Mouse (Mus musculus) embryonic stem cell, embryonic (primary cell): ENCODE results near the gene Sec22c.

Source experiments
- CTCF ChIA-PET, 4 experiments: fragments of 300-600 bp in 2 of 4; fragments of 350-600 bp in 2 of 4; sonication (Branson Sonifier 250); formaldehyde crosslinking; loops; one replicate each; lab custom pipeline; 2022; ENCODE audit warnings: inconsistent platforms in 2 of 4; lab: Charles Lee
- POLR2A ChIA-PET, 4 experiments: fragments of 300-600 bp in 2 of 4; fragments of 350-600 bp in 2 of 4; sonication (Branson Sonifier 250); formaldehyde crosslinking; loops; one replicate each; lab custom pipeline; 2022; ENCODE audit warnings: antibody characterized with exemption in 4 of 4, inconsistent platforms in 1 of 4; lab: Charles Lee

Sec22c gene

GRCm38 (mm10) chr9:121704646-121705625 is at the start of gene Sec22c:
Sec22c (minus strand) TSS chr9:121705490.
- ChIA-PET POLR2A (interaction anchor here in 3 of 4 experiments (0.5 to 4.0 kb wide), 15 partner anchors 10 to 212 kb away, joined by 3 to 46 read pairs (median 5); partner anchors contain the start of genes Nktr (in 3 of the 3) and Vipr1 (in 1 of the 3)), CTCF (interaction anchor here in 3 of 4 experiments (0.5 to 1.0 kb wide), 7 partner anchors 10 to 1591 kb away, joined by 3 to 9 read pairs (median 3); partner anchors contain the start of genes Lyzl4 (in 1 of the 3) and Vipr1 (in 1 of the 3))

DNA sequence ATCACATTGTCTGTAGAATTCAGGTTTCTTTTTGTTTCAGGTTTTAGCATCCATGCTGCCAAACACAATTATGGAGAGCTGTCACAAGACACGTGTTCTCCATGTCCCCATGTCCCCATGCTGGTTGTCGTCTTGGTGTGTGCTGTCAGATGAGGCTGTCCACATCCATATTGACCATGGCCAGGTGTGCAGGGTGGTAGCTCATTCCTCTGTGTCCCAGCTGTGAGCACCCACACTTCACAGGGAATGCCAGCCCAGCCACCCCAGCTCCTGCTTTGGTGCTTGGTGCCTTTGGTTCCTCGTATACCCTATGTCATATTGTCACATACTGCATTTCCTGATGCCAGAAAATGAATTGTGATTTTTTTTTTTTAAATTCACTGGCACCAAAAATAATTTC is 49.3 kb upstream of the Sec22c start:
- CTCF ChIA-PET: interaction anchor here in 2 of 4 experiments (0.6 to 0.7 kb wide), 2 partner anchors 126 to 395 kb away, joined by 5 to 6 read pairs; no protein-coding TSS in a partner anchor
- POLR2A ChIA-PET: interaction anchor here in 1 of 4 experiments (0.9 kb wide), 2 partner anchors 23 to 35 kb away, joined by 3 read pairs; partner anchors contain the start of genes Klhl40 and Nktr

DNA sequence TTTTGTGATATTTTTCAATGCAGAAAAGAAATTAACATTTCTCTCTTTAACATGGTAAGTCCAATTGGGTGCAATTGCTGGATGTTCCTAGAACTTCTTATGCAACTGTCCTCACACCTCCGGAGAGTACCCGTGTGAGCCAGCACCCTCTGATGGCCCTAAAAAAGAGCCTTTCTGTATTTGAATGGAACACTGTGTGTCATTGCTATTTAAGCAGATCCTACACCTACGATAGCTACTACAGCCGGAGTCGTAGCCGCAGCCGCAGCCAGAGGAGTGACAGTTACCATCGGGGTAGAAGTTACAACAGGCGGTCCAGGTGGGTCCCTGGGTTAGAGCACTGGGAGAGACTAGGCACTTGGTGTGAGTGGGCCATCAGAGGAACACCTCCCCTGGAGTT is 47.5 kb upstream of the Sec22c start:
- ChIA-PET POLR2A (interaction anchor here in 1 of 4 experiments (1.0 kb wide), 1 partner anchor 34 kb away, joined by 3 read pairs; the partner anchor contains the start of gene Nktr), CTCF (no interaction called here)

GRCm38 (mm10) chr9:121744051-121744450 is 38.8 kb upstream of the Sec22c start:
- ChIA-PET CTCF (no interaction called here), POLR2A (interaction anchor here in 1 of 4 experiments (0.7 kb wide), 1 partner anchor 9 kb away, joined by 3 read pairs; no protein-coding TSS in a partner anchor)

DNA sequence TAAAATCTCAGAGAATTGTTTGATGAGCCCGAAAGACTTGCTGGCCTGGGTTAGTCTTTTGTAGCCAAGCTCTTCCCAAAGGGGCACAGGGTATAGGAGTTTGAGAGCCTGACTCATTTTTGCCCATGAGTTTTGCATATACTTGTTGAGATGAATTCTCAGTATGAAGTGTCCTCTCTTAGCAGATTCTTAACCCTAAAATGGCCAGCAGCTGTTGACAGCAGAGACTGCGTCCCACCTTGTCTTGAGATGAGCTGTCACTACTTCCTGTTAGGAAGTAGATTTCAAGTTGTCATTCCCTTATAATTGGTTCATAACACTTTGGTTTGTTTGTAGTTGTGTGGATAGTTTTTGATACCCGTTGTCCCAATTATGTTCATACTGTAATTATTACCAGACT is 35.9 kb upstream of the Sec22c start:
- POLR2A ChIA-PET: interaction anchor here in 1 of 4 experiments (1.1 to 1.5 kb wide), 2 partner anchors 10 to 22 kb away, joined by 3 to 5 read pairs; partner anchors contain the start of gene Nktr

GRCm38 (mm10) chr9:121740490-121740889 is 35.2 kb upstream of the Sec22c start:
- ChIA-PET CTCF (no interaction called here), POLR2A (no interaction called here)

More for the DNA sequence above, 35.9 kb upstream of the Sec22c start:
- CTCF ChIA-PET: no interaction called here

DNA sequence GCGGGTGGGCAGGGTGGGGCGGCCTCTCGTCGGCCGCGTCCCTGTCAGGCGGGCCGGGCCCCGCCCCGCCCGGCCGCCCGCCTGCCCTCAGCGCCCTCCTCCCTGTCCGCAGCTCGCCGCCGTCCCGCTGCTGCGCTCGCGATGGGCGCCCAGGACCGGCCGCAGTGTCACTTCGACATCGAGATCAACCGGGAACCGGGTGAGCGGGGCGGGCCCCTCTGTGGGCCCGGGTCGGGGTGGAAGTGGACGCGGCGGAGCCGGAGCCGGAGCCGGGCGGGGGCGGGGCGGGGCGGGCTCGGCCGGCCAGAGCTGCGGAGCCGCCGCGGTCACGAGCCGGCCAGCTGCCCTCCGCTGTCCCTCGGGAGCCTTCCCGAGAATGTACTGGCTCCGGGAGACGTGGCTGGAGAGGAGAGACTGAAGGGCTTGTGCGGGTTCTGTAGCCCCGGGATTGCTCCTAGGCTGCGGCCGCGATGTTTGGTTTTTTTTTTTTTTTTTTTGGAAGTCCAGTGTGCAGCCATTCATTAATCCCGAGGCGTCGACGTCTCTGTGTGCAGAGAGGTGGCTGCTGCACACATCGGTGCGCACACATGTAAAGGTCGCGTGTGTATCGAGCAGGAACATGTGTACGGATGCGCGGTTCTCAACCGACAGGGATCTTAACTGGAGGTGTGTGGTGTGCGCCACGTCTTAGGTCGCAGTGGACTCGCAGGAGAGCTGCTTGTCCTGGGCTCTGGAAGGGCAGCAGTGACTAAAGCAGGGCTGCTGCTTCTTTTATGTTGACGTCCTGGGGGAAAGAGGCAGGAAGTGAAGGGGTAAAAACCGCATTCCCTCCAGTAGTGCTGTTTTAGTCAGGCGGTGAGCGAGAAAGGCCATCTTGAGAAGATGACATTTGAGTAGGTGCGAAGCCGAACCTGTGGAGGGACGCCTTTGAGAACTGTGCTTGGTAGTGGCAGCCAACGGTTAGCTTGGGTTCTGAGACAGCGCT is 14.3 kb upstream of the Sec22c start:
- CTCF ChIA-PET: interaction anchor here in 3 of 4 experiments (0.6 to 1.2 kb wide), 5 partner anchors 9 to 161 kb away, joined by 3 to 7 read pairs (median 4); partner anchors contain the start of gene Ss18l2 (in 2 of the 3)
- POLR2A ChIA-PET: interaction anchor here (0.6 to 3.7 kb wide), 50 partner anchors 8 to 1148 kb away, joined by 3 to 103 read pairs (median 5); partner anchors contain the start of genes Ss18l2 (in 4 of the 4), Sec22c (in 3 of the 4), Lyzl4 (in 2 of the 4) and Vipr1 (in 2 of the 4)

DNA sequence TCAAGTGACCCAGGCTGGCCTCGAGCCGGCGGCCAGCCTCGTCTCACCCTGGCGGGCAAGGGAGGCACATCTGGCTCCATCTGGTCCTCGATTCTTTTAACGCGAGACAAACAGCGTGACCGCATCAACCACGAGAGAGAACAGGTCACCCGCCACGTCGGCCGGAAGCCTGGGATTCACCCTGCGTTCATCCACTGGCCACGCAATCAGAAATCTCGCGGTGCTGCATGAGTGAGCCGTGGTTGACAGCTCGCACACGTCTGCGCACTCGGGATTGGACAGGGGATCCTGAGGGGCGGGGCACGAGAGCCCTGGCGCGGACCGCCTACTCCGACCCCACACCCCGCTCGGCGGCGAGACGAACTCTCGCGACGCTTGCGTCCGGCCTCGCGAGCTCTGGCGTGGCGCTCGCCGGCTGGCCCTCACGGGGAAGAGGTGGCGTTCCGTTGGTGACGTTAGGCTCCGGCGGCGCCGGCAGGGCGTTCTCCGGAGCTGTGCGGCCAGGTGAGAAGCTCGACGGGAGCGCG is 13.6 kb upstream of the Sec22c start, which contains the start of gene Nktr:
Gene Nktr (plus strand): TSS at position 378 of the 527 bp plus-strand sequence.
- CTCF ChIA-PET: interaction anchor here in 3 of 4 experiments (0.7 to 1.2 kb wide), 5 partner anchors 8 to 42 kb away, joined by 3 to 7 read pairs (median 5); partner anchors contain the start of gene Ss18l2 (in 3 of the 3)
- POLR2A ChIA-PET: interaction anchor here (0.7 to 3.7 kb wide), 46 partner anchors 8 to 1147 kb away, joined by 3 to 103 read pairs (median 5); partner anchors contain the start of genes Ss18l2 (in 4 of the 4), Sec22c (in 3 of the 4), Lyzl4 (in 2 of the 4) and Vipr1 (in 2 of the 4)

DNA sequence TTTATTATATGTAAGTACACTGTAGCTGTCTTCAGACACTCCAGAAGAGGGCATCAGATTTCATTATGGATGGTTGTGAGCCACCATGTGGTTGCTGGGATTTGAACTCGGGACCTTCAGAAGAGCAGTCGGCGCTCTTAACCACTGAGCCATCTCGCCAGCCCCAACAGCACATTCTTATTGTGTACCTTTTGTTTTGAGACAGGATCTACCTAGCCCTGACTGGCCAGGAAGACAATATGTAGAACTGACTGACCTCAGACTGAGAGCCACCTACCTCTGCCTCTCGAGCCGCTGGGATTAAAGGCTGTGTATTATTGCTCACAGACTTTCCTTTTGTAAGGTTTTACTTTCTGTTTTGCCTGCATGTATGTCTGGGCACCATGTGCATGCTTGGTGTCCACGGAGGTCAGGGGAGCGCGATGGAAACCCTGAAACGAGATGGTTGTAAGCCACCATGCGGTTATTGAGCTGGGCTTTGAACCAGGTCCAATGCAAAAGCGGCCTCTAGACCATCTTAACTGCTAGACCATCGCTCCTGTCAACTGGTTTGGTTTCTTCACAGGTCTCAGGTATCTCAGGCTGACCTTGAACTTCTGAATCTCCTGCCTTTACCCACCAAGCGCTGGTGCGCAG is 12.9 kb upstream of the Sec22c start:
- ChIA-PET POLR2A (interaction anchor here (0.7 to 3.7 kb wide), 34 partner anchors 8 to 1147 kb away, joined by 3 to 103 read pairs (median 6); partner anchors contain the start of genes Ss18l2 (in 4 of the 4), Sec22c (in 3 of the 4), Ano10 (in 1 of the 4) and Higd1a (in 1 of the 4)), CTCF (interaction anchor here in 3 of 4 experiments (0.8 to 1.2 kb wide), 3 partner anchors 8 kb away, joined by 5 to 7 read pairs (median 5); partner anchors contain the start of gene Ss18l2 (in 3 of the 3))

DNA sequence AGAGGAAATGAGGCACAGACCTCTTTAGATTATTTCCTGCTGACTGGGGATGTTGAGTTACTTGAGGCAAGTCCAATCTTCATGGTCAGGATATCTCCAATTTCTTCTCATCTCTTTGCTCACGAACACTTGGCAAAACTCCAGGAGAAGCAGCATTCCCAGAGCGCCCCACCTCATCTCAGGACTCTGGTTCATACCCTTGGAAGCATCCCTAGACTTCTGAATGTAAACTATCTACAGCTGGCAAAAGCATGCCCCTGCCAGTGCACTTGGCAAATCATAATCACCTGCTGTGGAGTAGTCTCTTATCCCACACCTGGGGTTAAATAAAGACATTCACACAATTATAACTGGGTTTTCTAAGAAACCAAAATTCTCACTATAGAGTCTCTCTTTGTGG is 11.8 kb upstream of the Sec22c start:
- ChIA-PET POLR2A (interaction anchor here in 2 of 4 experiments (0.6 to 3.7 kb wide), 3 partner anchors 12 to 88 kb away, joined by 3 to 46 read pairs (median 13); partner anchors contain the start of gene Sec22c (in 2 of the 2)), CTCF (no interaction called here)

DNA sequence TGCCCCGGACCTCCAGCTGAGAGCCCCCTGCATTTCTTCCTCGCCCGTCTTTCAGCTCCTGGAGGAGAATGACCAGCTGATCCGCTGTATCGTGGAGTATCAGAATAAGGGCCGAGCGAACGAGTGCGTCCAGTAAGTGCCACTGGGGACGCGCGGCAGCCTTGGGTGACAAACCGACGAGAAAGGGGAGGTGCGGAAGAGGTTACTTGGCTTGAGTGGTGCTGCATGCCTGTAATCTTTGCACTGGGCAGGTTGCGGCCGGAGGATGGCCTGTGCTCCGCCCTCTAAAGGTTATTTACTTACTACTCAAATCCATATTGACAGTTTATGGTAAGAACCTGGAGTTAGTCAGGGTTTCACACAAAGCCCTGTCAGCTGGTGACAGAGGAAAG is 5.3 kb upstream of the Sec22c start:
- POLR2A ChIA-PET: interaction anchor here (0.7 to 2.1 kb wide), 31 partner anchors 8 to 394 kb away, joined by 3 to 103 read pairs (median 4); partner anchors contain the start of genes Nktr (in 4 of the 4), Higd1a (in 2 of the 4), Lyzl4 (in 1 of the 4) and Vipr1 (in 1 of the 4)
- CTCF ChIA-PET: interaction anchor here (0.6 to 1.8 kb wide), 15 partner anchors 8 to 318 kb away, joined by 3 to 8 read pairs (median 5); partner anchors contain the start of genes Nktr (in 3 of the 4), Vipr1 (in 2 of the 4) and Lyzl4 (in 1 of the 4)

DNA sequence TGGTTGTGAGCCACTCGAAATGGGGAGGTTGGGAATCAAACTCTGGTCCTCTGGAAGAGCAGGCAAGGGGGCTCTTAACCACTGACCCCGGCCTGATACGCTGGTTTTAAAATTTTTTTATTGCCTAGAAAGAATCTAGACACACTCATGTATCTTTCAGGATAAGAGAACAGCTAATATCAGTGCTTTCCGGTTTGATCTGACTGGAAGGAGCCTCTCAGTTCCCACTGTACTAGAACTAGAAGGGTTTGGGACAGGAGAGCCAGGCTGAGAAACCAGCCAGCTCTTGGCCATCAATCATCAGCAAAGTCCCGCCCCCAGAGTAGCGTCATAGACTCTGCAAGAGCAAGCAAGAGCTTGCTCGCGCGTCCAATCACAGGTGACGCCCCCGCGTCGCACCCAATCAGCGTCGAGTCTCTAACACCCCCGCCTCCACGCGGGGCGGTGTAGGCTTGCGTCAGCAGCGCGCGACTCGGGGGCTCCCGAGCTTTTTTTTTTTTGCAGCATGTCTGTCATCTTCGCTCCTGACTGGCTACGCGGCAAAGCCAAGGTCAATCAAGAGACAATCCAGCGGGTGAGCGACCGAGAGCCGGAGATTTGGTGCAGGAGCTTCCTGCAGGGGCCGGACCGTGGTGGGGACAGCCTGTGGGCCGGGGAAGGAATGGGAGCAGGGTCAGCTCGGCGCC is 4.8 kb upstream of the Sec22c start, which contains the start of gene Ss18l2:
Gene Ss18l2 (plus strand): TSS at position 432 of the 686 bp plus-strand sequence.
- POLR2A ChIA-PET: interaction anchor here (0.6 to 2.1 kb wide), 50 partner anchors 9 to 1334 kb away, joined by 3 to 103 read pairs (median 3); partner anchors contain the start of genes Nktr (in 4 of the 4), Higd1a (in 3 of the 4), Lyzl4 (in 3 of the 4) and Vipr1 (in 2 of the 4)
- CTCF ChIA-PET: interaction anchor here (0.5 to 1.8 kb wide), 25 partner anchors 9 to 1666 kb away, joined by 3 to 8 read pairs (median 3); partner anchors contain the start of genes Nktr (in 3 of the 4), Vipr1 (in 2 of the 4) and Lyzl4 (in 1 of the 4)

DNA sequence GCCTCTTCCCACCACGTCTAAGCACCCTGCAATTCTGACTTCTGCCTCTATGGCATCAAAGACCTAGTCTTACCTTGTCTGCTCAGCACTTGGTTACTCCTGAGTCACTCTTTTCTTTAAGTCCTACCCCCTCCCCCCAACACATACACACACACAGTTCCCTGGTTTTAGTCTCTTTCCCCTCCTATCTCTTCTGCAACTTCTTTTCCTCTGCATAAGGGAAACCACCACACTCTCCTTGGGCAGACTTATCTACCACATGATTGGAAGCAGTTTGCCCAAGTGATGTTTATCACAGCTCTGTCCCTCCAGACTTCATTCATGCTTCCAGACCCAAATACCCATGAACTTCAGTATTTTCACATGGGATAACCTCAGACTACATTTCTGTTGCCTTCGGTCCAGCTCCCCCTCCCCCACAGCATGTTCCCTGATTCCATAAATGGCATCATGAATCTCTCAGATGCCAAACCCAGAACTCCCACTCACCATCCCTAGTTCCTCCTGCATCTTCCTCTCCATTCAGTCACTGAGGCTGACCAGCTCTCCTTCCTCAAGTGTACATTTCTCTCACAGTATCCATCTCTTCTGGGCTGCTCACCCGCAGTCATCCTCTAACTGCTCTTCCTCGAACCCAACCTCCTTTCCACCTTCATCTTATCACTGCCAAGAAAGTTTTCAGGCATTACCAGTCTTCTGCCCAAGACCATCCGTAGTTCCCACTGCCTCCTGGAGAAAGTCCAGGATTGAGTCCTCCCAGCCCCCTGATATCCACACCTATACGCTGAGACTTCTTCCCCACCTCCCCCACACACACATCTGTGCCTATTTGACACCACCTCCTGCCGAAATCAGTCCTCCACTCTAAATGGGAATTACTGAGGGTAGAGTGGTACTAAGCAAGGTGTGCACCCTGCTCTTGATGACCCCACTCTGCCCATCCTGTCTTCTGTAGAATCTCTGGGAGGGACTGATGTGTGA is 3.5 kb upstream of the Sec22c start:
- ChIA-PET CTCF (no interaction called here), POLR2A (interaction anchor here in 1 of 4 experiments (1.7 to 2.1 kb wide), 3 partner anchors 10 to 231 kb away, joined by 3 to 103 read pairs (median 4); partner anchors contain the start of gene Nktr)

DNA sequence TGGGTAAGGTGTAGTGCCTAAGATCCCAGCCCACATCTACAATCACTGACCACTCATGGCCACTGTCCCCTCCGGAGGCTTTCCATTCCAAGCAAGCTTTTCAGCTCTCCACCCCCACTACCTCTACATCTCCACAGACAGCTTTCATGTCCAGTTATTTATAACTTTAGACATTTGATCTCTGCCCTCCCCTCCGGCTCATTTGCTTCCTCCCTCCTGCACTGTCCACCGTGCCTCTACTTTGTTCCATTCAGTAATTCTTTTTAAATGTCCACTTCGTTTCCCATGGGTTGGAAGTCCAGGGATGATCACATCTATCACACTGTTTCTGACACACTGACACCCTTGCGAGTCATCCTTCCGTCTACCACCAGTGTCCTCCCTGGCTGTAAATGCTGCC is 2.5 kb upstream of the Sec22c start:
- CTCF ChIA-PET: no interaction called here
- POLR2A ChIA-PET: no interaction called here
